Mouse (Mus musculus) stomach, embryonic 14.5 days (tissue): ENCODE data around the gene Mum1. TPM values are rescaled to one million over a fixed set of nuclear protein-coding genes. Genes with fewer than 3 reads are reported as not detected.
A peak's percentile ranks its signal among the peaks of the same experiment; 100 is the strongest.
"Not testable (repeated sequence)": the region's sequence is repeated elsewhere in the genome, so short reads cannot be mapped to it uniquely, and the experiment has no call there.

Experiments used
- ATAC-seq: fragments of 200-750 bp; cut with Nextera tagmentation; 2 replicates; pipeline ENCODE4 v1.8.0; 2017; ENCODE audit warnings: low read depth, moderate TSS enrichment; ENCODE audit not compliant: insufficient number of reproducible peaks, insufficient read depth, low FRiP score
- H3K27ac ChIP-seq: fragments of 300-500 bp; sonication (generic); 2 replicates; pipeline ENCODE4 v1.5.1; 2014; ENCODE audit warnings: mild to moderate bottlenecking, low read length, moderate library complexity, mixed read lengths
- H3K27me3 ChIP-seq: fragments of 300-500 bp; sonication (generic); 2 replicates; pipeline ENCODE4 v1.6.1; 2014; ENCODE audit warnings: low read length, control low read depth, mixed read lengths; ENCODE audit not compliant: control insufficient read depth, insufficient read depth
- H3K36me3 ChIP-seq: fragments of 300-500 bp; sonication (generic); 2 replicates; pipeline ENCODE4 v1.6.1; 2014; ENCODE audit warnings: mild to moderate bottlenecking, control low read depth, low read length, moderate library complexity, mixed read lengths; ENCODE audit not compliant: control insufficient read depth, insufficient read depth
- H3K4me1 ChIP-seq: fragments of 300-500 bp; sonication (generic); 2 replicates; pipeline ENCODE4 v1.6.1; 2014; ENCODE audit warnings: low read length, control low read depth, mixed read lengths; ENCODE audit not compliant: control insufficient read depth, insufficient read depth
- H3K4me2 ChIP-seq: fragments of 300-500 bp; sonication (generic); replicated peaks from 2 replicates; pipeline ENCODE4 v1.6.1; 2014; ENCODE audit warnings: low read depth, low read length, control low read depth
- H3K4me3 ChIP-seq: fragments of 300-500 bp; sonication (generic); 2 replicates; pipeline ENCODE4 v1.5.1; 2014; ENCODE audit warnings: low read depth, low read length, control low read depth
- H3K9ac ChIP-seq: fragments of 300-500 bp; sonication (generic); replicated peaks from 2 replicates; pipeline ENCODE4 v1.6.1; 2014; ENCODE audit warnings: low read depth, mild to moderate bottlenecking, control low read depth, low read length, moderate library complexity, mixed read lengths
- H3K9me3 ChIP-seq: fragments of 300-500 bp; sonication (generic); 2 replicates; pipeline ENCODE4 v1.6.1; 2016; ENCODE audit warnings: low read depth, low read length, control low read depth; ENCODE audit not compliant: control insufficient read depth
- WGBS: fragments of 180-500 bp; shearing (Covaris S2); extraction: QIAGEN DNeasy Blood & Tissue Kit; methylation state at CpG from one replicate; pipeline ENCODE4 v1.1.7; 2014; 5-methylcytosine and 5-hydroxymethylcytosine counted together
- polyA plus RNA-seq: library from polyadenylated mRNA; unstranded; fragments of >200 nt; fragmentation: Nextera tagmentation; extraction: Ambion mirVana; gene quantifications from 2 replicates; pipeline ENCODE4 v1.2.1, GENCODE M21; 2014

Mum1 gene
- polyA plus RNA-seq, 1 experiment from 2014 or later, result 65.6 TPM

DNA sequence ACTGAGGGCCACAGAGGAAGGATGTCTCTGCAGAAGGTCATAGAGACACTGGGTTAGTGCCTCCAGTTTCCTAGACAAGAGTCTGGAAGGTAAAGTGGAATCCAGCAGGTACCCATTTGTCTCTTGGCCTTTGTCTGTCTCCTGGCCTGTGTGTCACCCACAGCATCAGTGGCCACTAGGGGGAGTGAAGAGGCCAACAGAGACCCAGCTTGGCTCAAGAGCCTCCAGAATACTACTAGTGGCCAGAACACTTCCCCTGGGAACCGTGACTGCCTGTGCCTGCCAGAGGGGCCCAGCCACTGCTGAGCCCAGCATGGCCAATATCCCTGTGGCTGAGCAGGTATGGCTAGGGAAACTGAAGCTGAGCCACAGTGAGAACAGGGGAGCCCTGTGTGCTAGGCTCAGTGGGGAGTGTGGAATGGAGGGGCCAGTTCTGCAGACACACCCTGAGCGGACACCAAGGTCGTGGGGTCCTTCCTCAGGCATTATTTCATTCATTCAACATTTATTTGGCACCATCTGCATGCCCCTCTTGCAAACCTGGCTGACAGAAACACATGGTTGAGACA is 26.7 kb upstream of the Mum1 start:
- peak; percentile 80 for ATAC-seq
- H3K27ac ChIP-seq, result no peak overlapping the region
- H3K4me3 ChIP-seq, result no peak overlapping the region
- H3K9me3 ChIP-seq, result no peaks in the 10 kb centered on the region
- whole genome bisulfite sequencing, result 55% methylated on average over 3 of the region's 3 CpGs
- no peaks in the 10 kb centered on the region for H3K36me3 ChIP-seq
- H3K4me1 ChIP-seq, result no peaks in the 10 kb centered on the region
- H3K27me3 ChIP-seq, result no peaks in the 10 kb centered on the region
- H3K4me2 ChIP-seq, result no peak overlapping the region
- no peak overlapping the region for H3K9ac ChIP-seq

- WGBS, result 77% methylated on average over 6 of the region's 6 CpGs
- Histone ChIP-seq H3K4me2 (no peak overlapping the region), H3K27me3 (no peaks in the 10 kb centered on the region), H3K9ac (no peak overlapping the region), H3K27ac (no peak overlapping the region), H3K36me3 (no peaks in the 10 kb centered on the region), H3K4me1 (no peaks in the 10 kb centered on the region), H3K9me3 (no peaks in the 10 kb centered on the region), H3K4me3 (no peak overlapping the region)
- ATAC-seq, result no peak
These were observed 25.7 kb upstream of the Mum1 start for GRCm38 (mm10) chr10:80200485-80200884.

DNA sequence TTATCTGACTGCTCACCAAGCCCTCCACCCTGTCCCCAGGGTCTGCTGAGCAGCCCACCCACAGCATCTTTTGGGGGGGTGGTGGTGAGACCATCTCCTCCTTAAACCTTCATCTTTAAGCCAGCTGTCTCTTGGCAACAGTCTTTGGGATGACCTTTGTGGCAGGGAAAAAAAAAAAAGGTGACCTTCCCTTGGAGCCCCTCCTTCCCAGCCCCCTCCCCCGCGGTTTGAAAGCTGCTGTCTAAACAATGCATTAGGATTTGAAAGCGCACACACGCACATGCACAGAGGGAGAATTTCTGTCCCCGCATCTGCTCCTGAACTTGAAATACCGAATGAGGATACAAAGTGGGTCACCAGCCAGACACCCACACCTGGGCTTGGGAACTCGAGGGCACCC is 22.2 kb upstream of the Mum1 start:
- Histone ChIP-seq H3K9ac (0 out of 2 replicates have a peak overlapping the region, but pooled peaks have one; percentile 14), H3K27me3 (no peaks in the 10 kb centered on the region), H3K4me2 (no peak overlapping the region), H3K27ac (no peak overlapping the region), H3K36me3 (no peaks in the 10 kb centered on the region), H3K4me1 (no peaks in the 10 kb centered on the region), H3K4me3 (no peak overlapping the region), H3K9me3 (no peaks in the 10 kb centered on the region)
- 23% methylated on average over 7 of the region's 7 CpGs for WGBS
- ATAC-seq, result no peak

- ATAC-seq, result no peak
- Histone ChIP-seq H3K4me3 (no peak overlapping the region), H3K4me1 (no peaks in the 10 kb centered on the region), H3K27me3 (no peaks in the 10 kb centered on the region), H3K27ac (no peak overlapping the region), H3K4me2 (no peak overlapping the region), H3K9ac (no peak overlapping the region), H3K36me3 (no peaks in the 10 kb centered on the region), H3K9me3 (no peaks in the 10 kb centered on the region)
- WGBS, result 76% methylated on average over 1 of the region's 1 CpGs
These were observed 19.0 kb upstream of the Mum1 start for GRCm38 (mm10) chr10:80207201-80207600.

DNA sequence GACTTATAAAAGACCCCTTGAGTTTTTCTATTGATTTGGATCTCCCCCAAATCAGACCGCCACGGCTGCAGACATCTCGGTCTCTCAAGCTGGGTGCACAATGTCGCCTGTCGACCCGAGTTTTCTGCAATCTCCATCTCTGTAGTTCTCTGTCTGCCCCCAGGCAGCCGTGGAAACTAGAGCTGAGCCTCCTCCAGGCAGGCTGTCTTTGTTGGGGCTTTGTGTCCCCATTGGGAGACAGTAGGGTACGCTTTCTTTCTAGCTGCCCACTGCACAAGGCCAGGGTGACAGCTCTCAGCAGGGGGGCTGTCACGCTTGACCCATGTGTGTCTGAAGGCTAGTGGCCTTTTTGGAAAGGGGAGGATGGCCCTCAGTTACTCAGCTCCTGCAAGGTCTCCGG is 18.6 kb upstream of the Mum1 start:
- no peaks in the 10 kb centered on the region for H3K9me3 ChIP-seq
- H3K9ac ChIP-seq, result no peak overlapping the region
- H3K4me3 ChIP-seq, result no peak overlapping the region
- no peaks in the 10 kb centered on the region for H3K4me1 ChIP-seq
- no peaks in the 10 kb centered on the region for H3K36me3 ChIP-seq
- no peak overlapping the region for H3K4me2 ChIP-seq
- no peaks in the 10 kb centered on the region for H3K27me3 ChIP-seq
- 76% methylated on average over 10 of the region's 10 CpGs for WGBS
- no peak overlapping the region for H3K27ac ChIP-seq
- ATAC-seq, result no peak

- Histone ChIP-seq H3K9ac (no peak overlapping the region), H3K4me2 (no peak overlapping the region), H3K27me3 (no peaks in the 10 kb centered on the region), H3K27ac (no peak overlapping the region), H3K4me3 (no peak overlapping the region), H3K4me1 (no peaks in the 10 kb centered on the region), H3K36me3 (no peaks in the 10 kb centered on the region), H3K9me3 (no peaks in the 10 kb centered on the region)
- 75% methylated on average over 4 of the region's 4 CpGs for WGBS
- ATAC-seq, result no peak
These were observed 18.0 kb upstream of the Mum1 start for GRCm38 (mm10) chr10:80208248-80208647.

GRCm38 (mm10) chr10:80208841-80209371 is 17.3 kb upstream of the Mum1 start:
- no peak overlapping the region for H3K4me2 ChIP-seq
- H3K9ac ChIP-seq, result no peak overlapping the region
- no peaks in the 10 kb centered on the region for H3K36me3 ChIP-seq
- no peaks in the 10 kb centered on the region for H3K27me3 ChIP-seq
- H3K9me3 ChIP-seq, result no peaks in the 10 kb centered on the region
- WGBS, result 10% methylated on average over 24 of the region's 24 CpGs
- ATAC-seq, result no peak
- H3K27ac ChIP-seq, result no peak overlapping the region
- no peaks in the 10 kb centered on the region for H3K4me1 ChIP-seq
- H3K4me3 ChIP-seq, result no peak overlapping the region

DNA sequence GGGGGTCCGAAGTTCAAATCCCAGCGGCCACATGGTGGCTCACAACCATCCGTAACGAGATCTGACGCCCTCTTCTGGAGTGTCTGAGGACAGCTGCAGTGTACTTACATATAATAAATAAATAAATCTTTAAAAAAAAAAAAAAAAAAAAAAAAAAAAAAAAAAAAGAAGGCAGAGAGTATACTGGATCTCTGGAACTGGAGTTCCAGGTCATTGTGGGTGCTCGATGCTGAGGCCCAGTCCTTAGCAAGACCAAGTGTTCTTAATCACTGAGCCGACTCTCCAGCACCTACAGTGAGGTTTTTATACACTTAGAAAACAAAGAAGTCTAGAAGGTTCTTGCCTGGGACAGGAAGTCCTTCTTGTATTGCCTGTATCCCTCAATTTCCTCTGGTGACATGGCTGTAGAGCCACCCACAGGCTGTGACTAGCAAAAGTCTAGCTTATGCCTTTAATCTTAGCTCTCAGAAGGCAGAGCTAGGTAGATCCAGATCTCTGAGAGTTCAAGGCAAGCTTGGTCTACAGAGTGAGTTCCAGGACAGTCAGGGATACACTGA is 14.6 kb upstream of the Mum1 start:
- WGBS, result 66% methylated on average over 7 of the region's 7 CpGs
- ATAC-seq, H3K4me3 ChIP-seq, H3K27ac ChIP-seq, H3K4me2 ChIP-seq, H3K27me3 ChIP-seq, H3K9ac ChIP-seq, H3K36me3 ChIP-seq, H3K4me1 ChIP-seq, H3K9me3 ChIP-seq: not testable (repeated sequence)
